Mouse (Mus musculus): Measurements from ENCODE around the gene Denr. TPM values are rescaled to one million over a fixed set of nuclear protein-coding genes. Genes with fewer than 3 reads are reported as not detected.

Denr gene
- polyA plus RNA-seq, 1 experiment from 2014 or later, result 153 TPM

DNA sequence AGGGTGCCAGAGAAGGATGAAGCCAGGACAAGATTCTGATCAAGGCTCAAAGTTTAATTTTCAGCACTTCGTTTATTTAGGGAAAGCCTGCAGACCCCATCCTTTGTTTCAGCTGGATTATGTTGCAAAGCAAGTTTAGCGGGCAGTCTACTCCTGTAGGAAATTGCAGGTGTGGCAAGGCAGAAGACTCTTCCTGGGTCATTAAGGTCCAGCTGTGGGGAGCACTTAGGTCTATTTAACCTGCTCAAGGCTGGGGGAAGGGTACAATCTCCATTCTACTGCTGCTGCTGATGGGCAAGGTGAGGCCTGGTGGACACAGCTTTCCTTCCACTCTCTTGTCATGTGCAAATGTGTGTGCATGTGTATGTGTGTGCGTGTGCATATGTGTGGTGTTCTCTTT lies 52.0 kb downstream of the Denr start:
- H3K9me3 ChIP-seq (replicated peaks), result no peaks in the 10 kb centered on the region
- no peak overlapping the region for H3K4me3 ChIP-seq
- H3K4me2 ChIP-seq (replicated peaks), result no peak overlapping the region
- no peak overlapping the region for H3K9ac ChIP-seq
- no peaks in the 10 kb centered on the region for H3K36me3 ChIP-seq
- no peak for ATAC-seq (ENCODE audit: low FRiP score)
- H3K4me1 ChIP-seq, result peaks cover 4% of the 10 kb centered on the region; the same call in 1 of the 2 replicates
- H3K27me3 ChIP-seq, result no peaks in the 10 kb centered on the region
- 74% methylated on average over 3 of the region's 3 CpGs for WGBS
- no peak overlapping the region for H3K27ac ChIP-seq

DNA sequence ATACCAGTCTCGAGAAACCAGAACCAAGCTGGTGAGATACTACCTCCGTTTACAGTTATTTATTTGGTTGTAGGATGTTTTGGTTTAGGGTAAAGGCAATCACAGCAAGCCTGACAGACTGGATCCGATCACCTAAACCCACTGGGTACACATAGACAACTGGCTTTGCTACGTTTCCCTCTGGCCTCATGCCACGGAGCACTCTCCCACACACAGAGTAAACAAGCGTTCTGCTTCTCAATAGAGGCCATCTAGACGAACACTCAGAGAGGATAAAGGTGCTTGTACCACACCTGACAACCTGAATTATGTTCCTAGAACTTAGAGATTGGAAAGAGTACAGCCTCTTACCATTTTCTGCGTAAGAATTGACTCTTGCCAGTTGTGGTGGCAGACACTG lies 53.2 kb downstream of the Denr start:
- Histone ChIP-seq H3K4me2 (replicated peaks) (no peak overlapping the region), H3K9me3 (replicated peaks) (no peaks in the 10 kb centered on the region), H3K9ac (no peak overlapping the region), H3K4me1 (no peaks in the 10 kb centered on the region), H3K27me3 (no peaks in the 10 kb centered on the region), H3K4me3 (no peak overlapping the region), H3K27ac (no peak overlapping the region), H3K36me3 (no peaks in the 10 kb centered on the region)
- WGBS, result 79% methylated on average over 8 of the region's 8 CpGs
- no peak for ATAC-seq (ENCODE audit: low FRiP score)

DNA sequence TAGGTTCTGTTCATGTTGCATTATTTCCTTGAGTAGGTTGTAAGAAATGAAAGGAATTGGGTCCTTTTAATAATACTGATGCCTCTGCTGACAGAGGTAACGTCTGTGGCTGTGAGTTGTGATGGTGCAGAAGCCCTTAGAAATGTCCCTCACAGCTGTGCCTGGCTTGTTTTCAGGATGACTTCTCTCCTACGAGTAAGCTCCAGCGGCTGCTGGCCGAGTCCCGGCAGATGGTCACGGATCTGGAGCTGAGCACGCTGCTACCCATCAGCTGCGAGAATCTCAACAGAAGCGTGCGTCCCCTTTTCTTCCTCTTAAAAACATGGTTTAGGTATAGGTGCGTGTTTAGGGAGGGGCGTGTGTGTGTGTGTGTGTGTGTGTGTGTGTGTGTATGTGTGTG lies 54.1 kb downstream of the Denr start:
- no peak overlapping the region for H3K27ac ChIP-seq
- H3K4me1 ChIP-seq, result no peaks in the 10 kb centered on the region
- H3K4me2 ChIP-seq (replicated peaks), result no peak overlapping the region
- no peaks in the 10 kb centered on the region for H3K36me3 ChIP-seq
- H3K4me3 ChIP-seq, result no peak overlapping the region
- H3K27me3 ChIP-seq, result no peaks in the 10 kb centered on the region
- 83% methylated on average over 10 of the region's 12 CpGs for WGBS
- H3K9ac ChIP-seq, result no peak overlapping the region
- no peak for ATAC-seq (ENCODE audit: low FRiP score)
- H3K9me3 ChIP-seq (replicated peaks), result no peaks in the 10 kb centered on the region

DNA sequence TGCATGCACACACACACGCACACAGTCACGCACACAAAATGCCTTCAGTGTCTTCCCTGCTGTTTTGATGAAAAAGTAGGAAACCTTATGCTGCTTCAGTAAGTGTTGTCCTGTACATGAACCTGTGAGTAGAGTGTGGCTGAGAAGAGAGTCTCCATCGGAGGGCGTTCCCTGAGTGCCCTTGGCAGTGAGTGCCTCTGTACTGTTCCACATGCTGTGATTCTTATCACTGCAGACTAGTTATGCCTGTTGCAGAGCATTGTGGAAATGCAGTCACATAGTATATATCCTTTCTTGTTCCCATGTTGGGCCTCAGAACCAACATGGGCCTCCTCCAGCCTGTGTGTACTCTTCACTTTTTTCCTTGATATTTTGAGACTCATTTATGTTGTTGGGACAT lies 57.2 kb downstream of the Denr start:
- Histone ChIP-seq H3K4me3 (no peak overlapping the region), H3K27me3 (no peaks in the 10 kb centered on the region), H3K4me2 (replicated peaks) (no peak overlapping the region), H3K9ac (no peak overlapping the region), H3K27ac (no peak overlapping the region), H3K9me3 (replicated peaks) (no peaks in the 10 kb centered on the region), H3K4me1 (no peaks in the 10 kb centered on the region), H3K36me3 (no peaks in the 10 kb centered on the region)
- 96% methylated on average over 4 of the region's 4 CpGs for WGBS
- no peak for ATAC-seq (ENCODE audit: low FRiP score)

DNA sequence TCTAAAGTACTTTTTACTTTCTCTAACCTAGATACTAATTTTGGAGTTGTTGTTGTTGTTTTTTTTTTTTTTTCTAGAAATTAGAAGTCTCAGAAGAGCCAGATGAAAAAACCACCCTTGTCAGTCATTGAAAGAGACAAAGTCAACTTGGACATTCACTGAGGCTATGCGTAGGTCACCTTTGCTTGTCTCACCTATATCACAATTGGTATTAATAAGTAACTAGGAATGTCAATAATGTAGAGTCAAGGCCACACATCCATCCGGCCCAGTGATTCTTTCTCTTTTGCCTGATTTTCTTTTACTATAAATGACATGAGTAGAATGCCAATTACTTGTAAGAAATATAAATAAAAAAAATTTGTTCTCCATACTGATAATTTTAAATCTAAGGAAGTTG lies 59.8 kb downstream of the Denr start:
- H3K4me2 ChIP-seq (replicated peaks), result no peak overlapping the region
- no peaks in the 10 kb centered on the region for H3K4me1 ChIP-seq
- ATAC-seq (ENCODE audit: low FRiP score), result no peak
- H3K36me3 ChIP-seq, result no peaks in the 10 kb centered on the region
- 94% methylated on average over 2 of the region's 2 CpGs for WGBS
- H3K4me3 ChIP-seq, result no peak overlapping the region
- no peaks in the 10 kb centered on the region for H3K9me3 ChIP-seq (replicated peaks)
- H3K27ac ChIP-seq, result no peak overlapping the region
- H3K9ac ChIP-seq, result no peak overlapping the region
- 0 out of 2 replicates have a peak, but pooled peaks cover 5% of the 10 kb centered on the region for H3K27me3 ChIP-seq

DNA sequence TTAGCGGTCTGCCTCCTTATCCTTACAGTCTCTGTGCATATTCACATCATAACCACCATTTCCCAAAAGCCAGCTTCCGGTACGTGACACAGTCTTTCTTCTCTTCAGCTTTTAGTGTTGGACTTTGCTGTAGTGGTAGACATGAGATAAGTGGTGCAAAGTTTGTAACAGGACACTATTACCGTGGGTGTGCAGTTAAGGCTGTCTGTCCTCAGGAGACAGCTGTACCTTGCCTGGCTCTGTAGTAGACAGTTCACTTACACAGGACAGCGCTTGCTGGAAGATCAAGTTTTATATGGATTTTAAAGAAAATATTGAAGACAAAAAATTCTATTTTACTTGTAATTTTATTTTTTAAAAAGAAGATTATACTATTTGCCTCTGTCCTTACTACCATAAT lies 61.5 kb downstream of the Denr start:
- Histone ChIP-seq H3K27me3 (peaks cover 17% of the 10 kb centered on the region; the same call in 1 of the 2 replicates), H3K4me3 (no peak overlapping the region), H3K9ac (no peak overlapping the region), H3K4me1 (peaks cover 5% of the 10 kb centered on the region; the same call in 1 of the 2 replicates), H3K4me2 (replicated peaks) (no peak overlapping the region), H3K27ac (no peak overlapping the region), H3K9me3 (replicated peaks) (no peaks in the 10 kb centered on the region), H3K36me3 (no peaks in the 10 kb centered on the region)
- 88% methylated on average over 5 of the region's 5 CpGs for whole genome bisulfite sequencing
- no peak for ATAC-seq (ENCODE audit: low FRiP score)

DNA sequence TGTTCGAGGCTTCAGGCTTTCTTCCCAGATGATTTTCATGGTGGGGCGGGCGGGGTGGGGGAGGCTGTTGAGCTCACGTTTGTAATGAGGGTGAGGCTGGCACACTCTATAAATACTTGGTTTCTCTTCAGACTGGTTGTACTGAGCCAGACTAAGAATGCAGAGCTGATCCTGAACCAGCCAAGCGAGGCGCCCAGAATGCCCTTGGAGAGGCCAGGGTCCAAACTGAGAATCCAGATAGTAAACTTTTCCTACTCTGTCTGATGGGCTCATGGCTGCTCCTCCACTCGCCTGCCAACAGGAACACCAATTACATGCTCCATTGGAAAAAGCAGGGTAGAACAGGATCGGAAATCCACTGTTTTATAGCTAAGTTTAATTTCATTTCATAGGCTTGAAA lies 62.2 kb downstream of the Denr start:
- WGBS, result 67% methylated on average over 8 of the region's 8 CpGs
- Histone ChIP-seq H3K9ac (no peak overlapping the region), H3K4me1 (peaks cover 8% of the 10 kb centered on the region; the same call in 1 of the 2 replicates), H3K27me3 (peaks cover 18% of the 10 kb centered on the region; the same call in 1 of the 2 replicates), H3K4me2 (replicated peaks) (no peak overlapping the region), H3K9me3 (replicated peaks) (no peaks in the 10 kb centered on the region), H3K36me3 (no peaks in the 10 kb centered on the region), H3K27ac (no peak overlapping the region), H3K4me3 (no peak overlapping the region)
- no peak for ATAC-seq (ENCODE audit: low FRiP score)

DNA sequence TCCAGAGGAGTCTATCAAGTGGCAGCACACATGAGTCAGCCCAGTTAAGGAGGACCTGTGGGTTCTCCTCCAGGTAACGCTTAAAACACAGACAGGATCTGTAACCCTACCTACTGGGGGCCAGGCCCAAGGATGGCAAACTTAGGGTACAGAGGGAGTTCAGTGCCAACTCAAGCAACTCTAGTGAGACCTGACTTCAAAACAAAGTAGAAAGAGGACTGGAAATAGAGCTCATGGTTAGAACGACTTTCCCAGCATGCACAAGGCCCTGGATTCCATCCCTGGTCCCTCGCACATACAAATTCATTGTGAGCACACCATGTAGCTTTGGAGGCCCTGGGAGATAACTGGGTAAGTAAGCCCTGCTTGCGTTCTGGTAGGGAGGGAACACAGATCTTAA lies 63.6 kb downstream of the Denr start:
- Histone ChIP-seq H3K4me1 (peaks cover 21% of the 10 kb centered on the region), H3K27ac (no peak overlapping the region), H3K4me2 (replicated peaks) (no peak overlapping the region), H3K27me3 (peaks cover 30% of the 10 kb centered on the region), H3K9me3 (replicated peaks) (no peaks in the 10 kb centered on the region), H3K9ac (no peak overlapping the region), H3K36me3 (no peaks in the 10 kb centered on the region), H3K4me3 (no peak overlapping the region)
- ATAC-seq (ENCODE audit: low FRiP score), result no peak
- 88% methylated on average over 4 of the region's 4 CpGs for WGBS

DNA sequence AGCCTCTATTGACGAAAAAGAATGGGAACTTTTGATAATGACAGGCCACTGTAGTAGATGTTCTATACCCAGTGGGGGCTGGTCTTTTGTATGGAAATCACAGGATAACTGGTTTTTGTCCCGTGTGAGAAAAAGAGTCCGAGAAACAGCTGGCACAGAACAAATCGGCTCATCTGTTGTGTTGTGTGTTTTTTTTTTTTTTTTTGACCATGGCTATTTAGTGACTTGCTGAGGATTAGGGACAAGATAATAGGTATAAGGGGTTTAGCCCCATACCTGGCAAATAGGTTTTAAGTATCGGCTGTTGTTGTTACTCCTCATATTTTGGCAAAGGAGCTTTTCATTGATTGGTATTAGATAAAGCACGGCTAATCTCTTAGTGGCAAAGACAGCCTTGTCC lies 65.5 kb downstream of the Denr start:
- no peaks in the 10 kb centered on the region for H3K9me3 ChIP-seq (replicated peaks)
- peaks cover 44% of the 10 kb centered on the region for H3K27me3 ChIP-seq
- no peaks in the 10 kb centered on the region for H3K36me3 ChIP-seq
- no peak for ATAC-seq (ENCODE audit: low FRiP score)
- H3K4me1 ChIP-seq, result peaks cover 29% of the 10 kb centered on the region
- no peak overlapping the region for H3K9ac ChIP-seq
- no peak overlapping the region for H3K27ac ChIP-seq
- no peak overlapping the region for H3K4me2 ChIP-seq (replicated peaks)
- 57% methylated on average over 6 of the region's 6 CpGs for WGBS
- no peak overlapping the region for H3K4me3 ChIP-seq

DNA sequence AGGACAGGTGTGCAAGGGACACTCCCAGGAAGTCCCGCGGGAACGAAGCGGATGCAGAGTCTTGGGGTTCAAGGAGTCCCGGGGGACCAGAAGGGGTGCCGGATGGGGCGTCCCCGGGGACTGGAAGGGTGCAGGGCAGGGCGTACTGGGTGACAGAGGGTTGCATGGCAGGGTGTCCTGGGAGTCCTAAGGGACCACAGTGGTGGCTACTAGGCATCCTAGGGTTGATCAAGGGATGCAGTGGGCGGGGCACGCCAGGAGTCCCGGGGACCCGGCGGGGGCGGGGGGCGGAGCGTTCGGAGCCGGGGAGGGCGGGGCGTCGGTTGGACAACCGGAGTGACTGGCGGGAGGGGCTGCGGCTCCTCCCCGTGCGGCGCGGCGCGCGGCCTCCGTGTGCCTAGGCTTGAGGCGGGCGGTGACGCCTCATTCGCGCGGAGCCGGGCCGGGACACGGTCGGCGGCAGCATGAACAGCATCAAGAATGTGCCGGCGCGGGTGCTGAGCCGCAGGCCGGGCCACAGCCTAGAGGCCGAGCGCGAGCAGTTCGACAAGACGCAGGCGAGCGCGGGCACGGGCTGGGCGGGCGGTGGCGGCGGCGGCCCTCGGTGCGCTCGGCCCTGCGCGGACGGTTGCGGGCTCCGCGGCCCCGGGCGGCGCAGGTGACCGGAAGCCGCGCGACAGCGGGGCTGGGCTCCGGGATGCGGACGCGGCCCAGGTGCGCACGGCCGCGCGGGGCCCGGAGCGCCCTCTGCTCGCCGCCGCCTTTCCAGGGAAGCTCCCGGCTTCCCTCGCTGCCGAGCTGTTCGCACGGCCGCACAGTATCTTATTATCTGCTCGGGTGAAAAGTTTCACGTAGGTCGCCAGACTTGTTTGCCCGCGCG lies 66.6 kb downstream of the Denr start, which contains the start of gene Hip1r:
Gene Hip1r (plus strand): TSS at position 330 of the 880 bp plus-strand sequence.
- Histone ChIP-seq H3K9me3 (replicated peaks) (no peaks in the 10 kb centered on the region), H3K4me1 (peaks cover 32% of the 10 kb centered on the region), H3K27me3 (peaks cover 44% of the 10 kb centered on the region), H3K9ac (peak within 1 kb of the TSS; percentile 84), H3K4me2 (replicated peaks) (peak within 1 kb of the TSS; percentile 92), H3K4me3 (peak within 1 kb of the TSS; percentile 79), H3K27ac (no peak within 1 kb of the TSS; the same call in 1 of the 2 replicates), H3K36me3 (no peaks in the 10 kb centered on the region)
- under 1% methylated on average over 97 of the region's 106 CpGs for WGBS
- ATAC-seq (ENCODE audit: low FRiP score), result peak; percentile 77

DNA sequence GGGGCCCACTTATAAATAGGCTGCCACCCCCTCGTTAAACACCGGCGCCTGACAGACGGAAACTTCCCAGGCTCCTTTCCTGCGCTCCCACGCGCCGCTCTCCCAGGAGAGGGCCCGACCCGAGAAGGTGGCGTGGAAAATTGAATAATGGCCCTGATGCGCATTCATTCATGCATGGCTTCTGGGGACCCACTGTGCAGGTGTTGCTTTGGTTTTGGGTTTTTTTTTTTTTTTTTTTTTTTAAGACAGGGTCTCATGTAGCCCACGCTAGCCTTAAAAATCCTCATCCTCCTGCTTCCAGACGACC lies 67.2 kb downstream of the Denr start:
- Histone ChIP-seq H3K9me3 (replicated peaks) (no peaks in the 10 kb centered on the region), H3K36me3 (no peaks in the 10 kb centered on the region), H3K27me3 (peaks cover 44% of the 10 kb centered on the region), H3K4me3 (peak overlapping the region; percentile 79), H3K4me1 (peaks cover 33% of the 10 kb centered on the region), H3K27ac (no peak overlapping the region), H3K9ac (peak overlapping the region; percentile 84), H3K4me2 (replicated peaks) (peak overlapping the region; percentile 92)
- ATAC-seq (ENCODE audit: low FRiP score), result no peak
- 0% methylated on average over 14 of the region's 14 CpGs for WGBS

DNA sequence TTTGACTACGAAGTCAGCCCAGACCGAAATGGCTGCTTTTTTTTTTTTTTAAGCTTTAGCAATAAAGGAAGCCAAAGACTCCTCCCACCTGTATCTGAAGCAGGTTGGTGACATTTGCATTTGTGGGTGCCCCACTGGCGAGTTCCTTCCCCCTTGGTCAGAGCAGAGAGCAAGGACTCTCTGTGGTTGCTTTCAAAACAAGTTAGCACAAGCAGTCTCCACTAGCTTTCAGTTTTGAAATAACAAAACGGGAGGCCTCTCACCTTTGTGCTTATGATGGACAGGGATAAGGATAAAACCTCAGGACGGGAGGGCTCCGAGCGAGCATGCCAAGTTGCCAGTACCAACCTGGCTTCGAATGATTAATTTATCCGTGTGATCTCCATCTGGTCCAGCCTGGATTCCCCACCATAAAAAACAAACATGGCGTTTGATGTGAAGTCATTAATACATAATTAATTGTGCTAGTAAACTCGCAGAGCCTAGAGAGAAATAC lies 67.7 kb downstream of the Denr start:
- H3K27ac ChIP-seq, result no peak overlapping the region
- peaks cover 39% of the 10 kb centered on the region for H3K4me1 ChIP-seq
- no peaks in the 10 kb centered on the region for H3K9me3 ChIP-seq (replicated peaks)
- no peak for ATAC-seq (ENCODE audit: low FRiP score)
- peak overlapping the region; percentile 79 for H3K4me3 ChIP-seq
- peaks cover 44% of the 10 kb centered on the region for H3K27me3 ChIP-seq
- H3K9ac ChIP-seq, result peak overlapping the region; percentile 35; the same call in 1 of the 2 replicates
- H3K4me2 ChIP-seq (replicated peaks), result peak overlapping the region; percentile 92
- H3K36me3 ChIP-seq, result no peaks in the 10 kb centered on the region
- WGBS, result 29% methylated on average over 11 of the region's 11 CpGs

All from hindbrain, embryonic 12.5 days (tissue).